Mouse (Mus musculus): ENCODE results near the gene Hist1h4j. TPM values are rescaled to one million over a fixed set of nuclear protein-coding genes. Genes with fewer than 3 reads are reported as not detected.
"Not testable (repeated sequence)": the region's sequence is repeated elsewhere in the genome, so short reads cannot be mapped to it uniquely, and the experiment has no call there.

The Hist1h4j gene
- 10 to 100 TPM in 2 of 26 experiments, 1 to 10 TPM in 18, not detected in 6; 1.4 to 14.6 (median 3.1) TPM for total RNA-seq (2018; cell fraction: chromatin; rRNA removed)
- 10 to 100 TPM in 10 of 26 experiments, 1 to 10 TPM in 16; 3.0 to 24.7 (median 8.4) TPM for total RNA-seq (2018; cell fraction: cytosol; rRNA removed)
- 10 to 100 TPM in 6 of 26 experiments, 1 to 10 TPM in 18, not detected in 2; 1.3 to 36.2 (median 4.5) TPM for total RNA-seq (2018; cell fraction: nucleus; rRNA removed)
- not detected in 3 replicates for polyA plus RNA-seq (2018)

DNA sequence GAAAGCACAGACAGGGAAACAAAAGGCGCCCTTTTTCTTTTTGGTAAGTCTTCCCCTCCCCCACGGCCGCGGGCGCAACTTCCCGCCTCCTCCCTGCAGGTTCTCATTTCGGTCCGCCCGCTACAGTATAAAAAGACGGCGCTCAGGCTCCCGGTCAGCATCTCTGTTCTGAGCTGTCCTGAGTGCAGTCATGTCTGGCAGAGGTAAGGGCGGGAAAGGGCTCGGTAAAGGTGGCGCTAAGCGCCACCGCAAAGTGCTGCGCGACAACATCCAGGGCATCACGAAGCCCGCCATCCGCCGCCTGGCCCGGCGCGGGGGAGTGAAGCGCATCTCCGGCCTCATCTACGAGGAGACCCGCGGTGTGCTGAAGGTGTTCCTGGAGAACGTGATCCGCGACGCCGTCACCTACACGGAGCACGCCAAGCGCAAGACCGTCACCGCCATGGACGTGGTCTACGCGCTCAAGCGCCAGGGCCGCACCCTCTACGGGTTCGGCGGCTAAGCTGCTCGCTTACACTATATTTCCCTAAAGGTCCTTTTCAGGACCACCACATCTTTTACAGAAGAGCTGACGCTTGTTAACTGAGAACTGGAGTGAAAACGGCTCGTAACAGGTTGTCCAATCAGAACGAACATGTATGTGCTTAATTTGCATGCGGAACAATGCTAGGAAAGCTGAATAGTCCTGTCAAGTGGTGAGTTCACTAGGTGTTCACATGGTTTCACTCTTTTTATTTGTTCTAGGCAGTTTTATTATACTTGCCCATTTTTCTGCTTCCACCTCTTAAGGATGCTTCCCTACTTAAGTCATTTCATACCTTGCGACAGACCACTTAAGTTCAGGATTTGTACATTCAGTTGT lies at the start of gene Hist1h4j:
Hist1h4j (plus strand) TSS at position 159 of the 862 bp plus-strand sequence.
- peak within 1 kb of the TSS; percentile 75 for H3K27ac ChIP-seq
- not testable (repeated sequence) for H3K36me3 ChIP-seq (ENCODE audit: inconsistent target); H3K79me2 ChIP-seq (ENCODE audit: inconsistent target)
- peak within 1 kb of the TSS; percentile 25 for H3K4me3 ChIP-seq (ENCODE audit: inconsistent target)
- 1% methylated on average over 31 of the region's 56 CpGs for WGBS (ENCODE audit: missing documents)

DNA sequence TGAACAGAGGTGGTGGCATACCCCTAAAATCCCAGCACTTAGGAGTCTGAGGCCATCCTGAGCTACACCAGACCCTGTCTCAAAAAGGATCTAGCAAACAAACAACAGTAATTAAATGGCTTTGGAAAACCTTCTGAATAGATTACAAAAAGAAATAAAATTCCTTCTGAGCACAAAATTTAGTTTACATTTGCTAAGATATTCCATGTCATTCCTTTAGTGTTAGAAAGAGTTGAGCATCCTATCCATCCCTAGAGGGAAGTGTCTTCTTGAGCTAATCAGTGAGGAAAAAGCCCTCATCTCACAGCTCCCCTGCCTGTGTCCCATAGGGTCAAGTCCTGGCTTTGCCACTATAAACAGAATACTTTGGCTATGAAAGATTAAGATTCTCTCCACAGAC lies 37.1 kb upstream of the Hist1h4j start, which contains the start of gene Olfr1359:
Olfr1359 (plus strand) TSS at position 301 of the 400 bp plus-strand sequence.
- no peaks in the 10 kb centered on the region for H3K79me2 ChIP-seq (ENCODE audit: inconsistent target)

DNA sequence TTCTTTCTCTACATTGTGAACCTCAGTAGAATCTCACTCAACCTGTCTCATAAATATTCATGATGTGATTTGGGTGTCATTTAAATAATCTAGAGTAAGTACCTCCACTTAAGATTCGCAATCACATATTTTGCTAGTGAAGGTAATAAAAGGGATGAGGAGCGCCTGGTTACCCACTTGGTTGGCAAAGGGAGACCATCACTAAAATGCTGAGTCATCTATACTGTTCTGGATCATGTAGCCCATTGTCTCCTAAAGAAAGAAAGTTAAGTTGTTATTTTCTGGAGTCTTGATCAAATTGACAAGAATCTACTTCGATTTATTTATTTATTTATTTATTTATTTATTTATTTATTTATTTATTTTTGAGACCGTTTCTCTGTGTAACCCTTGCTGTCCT lies 28.2 kb upstream of the Hist1h4j start:
- 82% methylated on average over 4 of the region's 4 CpGs for WGBS (ENCODE audit: missing documents)
- Histone ChIP-seq H3K79me2 (ENCODE audit: inconsistent target) (no peaks in the 10 kb centered on the region), H3K4me3 (ENCODE audit: inconsistent target) (no peak overlapping the region), H3K27ac (no peak overlapping the region), H3K36me3 (ENCODE audit: inconsistent target) (no peaks in the 10 kb centered on the region)

More for the DNA sequence above, 37.1 kb upstream of the Hist1h4j start, which contains the start of gene Olfr1359:
- Histone ChIP-seq H3K27ac (no peak within 1 kb of the TSS), H3K36me3 (ENCODE audit: inconsistent target) (no peaks in the 10 kb centered on the region), H3K4me3 (ENCODE audit: inconsistent target) (no peak within 1 kb of the TSS)

DNA sequence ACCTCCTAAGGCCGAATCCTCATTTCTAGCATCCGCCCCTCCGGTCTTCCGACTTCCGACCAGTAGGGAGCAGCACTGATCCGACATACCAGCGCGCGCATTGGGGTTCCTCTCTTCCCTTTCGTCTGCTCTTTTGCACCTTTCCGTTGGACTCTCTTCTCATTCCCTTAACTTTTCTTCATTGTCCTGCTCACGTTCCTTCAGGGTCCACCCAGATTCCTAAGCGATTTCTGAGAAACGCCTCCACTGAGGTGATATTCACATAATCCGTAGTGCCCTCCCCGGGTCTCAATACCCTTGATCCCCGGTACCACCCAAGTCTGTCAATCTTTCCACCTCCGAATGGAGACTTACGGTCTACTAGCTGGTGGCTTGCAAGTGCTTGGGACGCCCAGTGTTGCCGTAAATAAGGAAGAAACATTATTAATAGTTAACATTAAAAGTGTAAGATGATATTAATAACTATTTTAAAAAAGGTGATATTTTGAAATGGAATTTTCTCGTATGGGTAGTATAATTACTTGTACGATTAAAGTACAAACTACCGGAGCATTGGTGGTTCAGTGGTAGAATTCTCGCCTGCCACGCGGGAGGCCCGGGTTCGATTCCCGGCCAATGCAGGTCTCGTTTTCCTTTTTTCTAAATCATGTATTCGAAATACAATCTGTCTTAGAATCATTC lies 24.7 kb upstream of the Hist1h4j start:
- Histone ChIP-seq H3K36me3 (ENCODE audit: inconsistent target) (no peaks in the 10 kb centered on the region), H3K4me3 (ENCODE audit: inconsistent target) (peak overlapping the region; percentile 87), H3K27ac (0 out of 2 replicates have a peak overlapping the region, but pooled peaks have one; percentile 24), H3K79me2 (ENCODE audit: inconsistent target) (no peaks in the 10 kb centered on the region)
- 0% methylated on average over 32 of the region's 32 CpGs for WGBS (ENCODE audit: missing documents)

DNA sequence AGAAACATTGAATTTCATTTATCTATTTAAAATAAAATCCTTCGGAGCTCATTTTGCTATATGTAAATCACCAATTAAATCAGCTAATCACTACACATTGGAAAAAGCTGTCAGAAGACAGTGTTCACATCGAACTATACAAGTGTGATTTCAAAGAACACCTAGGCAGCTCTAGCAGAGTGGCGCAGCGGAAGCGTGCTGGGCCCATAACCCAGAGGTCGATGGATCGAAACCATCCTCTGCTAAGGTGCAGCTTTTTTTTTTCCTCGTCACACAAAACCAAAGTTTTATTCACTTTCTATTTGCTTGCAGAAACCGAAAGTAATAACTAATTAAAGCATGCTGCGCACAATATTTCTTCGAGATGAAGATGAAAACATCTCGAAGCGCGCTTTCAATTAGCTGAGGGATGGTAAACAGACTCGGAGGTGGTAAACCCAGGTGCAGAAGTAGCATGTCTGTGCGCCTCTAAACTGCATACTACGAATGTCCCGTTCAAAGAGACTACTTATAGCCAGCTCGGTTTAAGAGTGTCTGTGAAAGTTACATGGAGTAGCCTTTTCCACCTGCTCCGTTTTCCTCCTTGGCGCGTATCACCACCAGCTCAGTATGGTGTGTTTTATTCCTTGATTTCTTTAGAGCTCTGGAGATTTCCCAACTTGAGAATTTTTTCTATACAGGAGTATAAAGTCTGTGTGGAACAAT lies 23.9 kb upstream of the Hist1h4j start:
- Histone ChIP-seq H3K79me2 (ENCODE audit: inconsistent target) (no peaks in the 10 kb centered on the region), H3K27ac (no peak overlapping the region), H3K4me3 (ENCODE audit: inconsistent target) (peak overlapping the region; percentile 87), H3K36me3 (ENCODE audit: inconsistent target) (no peaks in the 10 kb centered on the region)
- WGBS (ENCODE audit: missing documents): 9% methylated on average over 22 of the region's 22 CpGs

DNA sequence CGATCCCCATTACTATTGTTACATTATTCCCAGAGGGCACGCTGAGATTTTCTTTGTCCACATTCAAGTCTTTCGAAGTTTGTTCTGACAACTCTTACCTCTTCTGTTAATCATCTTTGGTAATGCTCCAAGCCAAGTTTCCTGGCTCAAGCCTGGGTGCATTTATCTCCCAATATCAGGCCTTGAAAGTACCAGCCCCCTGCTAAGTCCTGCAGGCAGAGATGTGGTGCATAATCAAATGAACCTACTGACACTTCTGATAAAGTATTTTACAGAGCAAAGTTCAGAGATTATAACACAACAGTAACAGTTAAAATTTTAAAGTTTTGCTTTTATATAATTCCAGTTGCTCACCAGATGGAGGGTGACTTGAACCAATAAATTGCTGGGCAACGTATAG lies 23.2 kb upstream of the Hist1h4j start:
- no peak overlapping the region for H3K4me3 ChIP-seq (ENCODE audit: inconsistent target)

DNA sequence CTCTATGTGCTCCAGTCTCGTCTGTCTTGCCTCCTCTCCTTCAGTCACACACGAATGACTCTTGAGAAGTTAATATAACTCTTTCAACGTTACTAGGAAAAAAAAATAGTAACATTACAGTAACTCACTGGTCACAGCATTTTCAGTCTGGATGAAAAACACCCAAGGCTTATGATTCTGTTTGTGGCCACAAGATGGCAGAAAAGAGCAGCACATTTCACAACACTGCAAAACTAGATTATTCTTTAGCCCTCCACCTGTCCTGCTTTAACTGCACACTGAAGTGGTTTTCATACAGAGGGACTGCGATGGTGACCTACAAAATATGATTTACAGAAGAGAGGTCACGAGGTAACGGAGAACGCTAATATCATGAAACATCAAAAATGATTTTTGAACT lies 20.1 kb upstream of the Hist1h4j start:
- no peaks in the 10 kb centered on the region for H3K79me2 ChIP-seq (ENCODE audit: inconsistent target)
- no peaks in the 10 kb centered on the region for H3K36me3 ChIP-seq (ENCODE audit: inconsistent target)
- H3K4me3 ChIP-seq (ENCODE audit: inconsistent target): peak overlapping the region; percentile 14; the same call in 1 of the 2 replicates
- WGBS (ENCODE audit: missing documents): 2% methylated on average over 7 of the region's 7 CpGs
- H3K27ac ChIP-seq: peak overlapping the region; percentile 51

More for the DNA sequence above, 23.2 kb upstream of the Hist1h4j start:
- Histone ChIP-seq H3K79me2 (ENCODE audit: inconsistent target) (no peaks in the 10 kb centered on the region), H3K27ac (no peak overlapping the region), H3K36me3 (ENCODE audit: inconsistent target) (no peaks in the 10 kb centered on the region)
- 55% methylated on average over 4 of the region's 4 CpGs for WGBS (ENCODE audit: missing documents)

DNA sequence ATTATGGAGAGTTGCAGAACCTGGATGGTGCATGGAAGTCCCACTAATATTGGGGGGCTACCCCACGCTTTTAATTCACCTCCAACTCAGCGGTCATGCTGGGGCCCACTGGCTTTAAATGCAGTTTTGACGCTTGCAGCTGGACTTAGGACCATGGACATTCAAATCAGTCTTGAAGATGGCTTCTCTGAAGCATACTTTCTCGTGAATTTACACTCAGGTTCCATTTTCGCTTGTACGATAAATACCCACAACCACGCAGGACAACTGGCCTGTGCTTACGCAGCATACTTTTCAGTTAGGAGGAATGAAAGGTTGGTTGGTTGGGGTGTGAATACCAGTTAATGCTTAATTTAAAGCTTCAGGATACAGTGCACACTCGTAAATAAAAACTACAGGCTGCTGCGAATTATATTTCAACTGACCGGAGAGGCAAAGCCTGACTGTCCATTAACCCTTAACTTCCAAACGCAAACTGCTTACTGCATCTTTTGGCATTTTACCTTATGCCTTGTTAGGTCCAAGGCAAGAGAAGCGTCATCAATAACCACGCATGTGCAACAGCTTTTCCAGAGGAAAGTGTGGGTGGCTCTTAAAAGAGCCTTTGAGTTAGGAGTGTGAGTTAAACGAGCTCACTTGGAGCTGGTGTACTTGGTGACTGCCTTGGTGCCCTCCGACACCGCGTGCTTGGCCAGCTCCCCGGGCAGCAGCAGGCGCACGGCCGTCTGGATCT lies 19.6 kb upstream of the Hist1h4j start:
- peak overlapping the region; percentile 51 for H3K27ac ChIP-seq
- no peaks in the 10 kb centered on the region for H3K79me2 ChIP-seq (ENCODE audit: inconsistent target)
- 3% methylated on average over 14 of the region's 22 CpGs for WGBS (ENCODE audit: missing documents)

DNA sequence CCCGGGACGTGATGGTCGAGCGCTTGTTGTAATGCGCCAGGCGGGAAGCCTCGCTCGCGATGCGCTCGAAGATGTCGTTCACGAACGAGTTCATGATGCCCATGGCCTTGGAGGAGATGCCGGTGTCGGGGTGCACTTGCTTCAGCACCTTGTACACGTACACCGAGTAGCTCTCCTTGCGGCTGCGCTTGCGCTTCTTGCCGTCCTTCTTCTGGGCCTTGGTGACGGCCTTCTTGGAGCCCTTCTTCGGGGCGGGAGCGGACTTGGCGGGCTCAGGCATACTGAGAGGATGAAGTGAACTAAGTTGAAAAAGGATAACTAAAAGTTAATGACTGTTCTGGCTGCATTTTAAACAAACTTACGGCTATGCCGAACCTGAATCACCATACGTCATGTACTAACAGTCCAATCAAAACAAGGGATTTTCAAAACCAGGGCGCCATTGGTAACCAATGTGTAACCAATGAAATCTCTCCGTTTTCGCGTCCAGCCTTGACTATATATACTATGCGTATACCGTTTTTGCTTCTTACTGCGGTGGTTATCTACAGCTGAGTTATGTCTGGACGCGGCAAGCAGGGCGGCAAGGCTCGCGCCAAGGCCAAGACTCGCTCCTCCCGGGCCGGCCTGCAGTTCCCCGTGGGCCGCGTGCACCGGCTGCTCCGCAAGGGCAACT lies 18.9 kb upstream of the Hist1h4j start, which contains the start of the genes Hist1h2bl and Hist1h2ai:
Hist1h2bl (minus strand) TSS at position 280 of the 676 bp plus-strand sequence.
Hist1h2ai (plus strand) TSS at position 559 of the 676 bp plus-strand sequence.
- H3K36me3 ChIP-seq (ENCODE audit: inconsistent target); H3K79me2 ChIP-seq (ENCODE audit: inconsistent target): not testable (repeated sequence)
- Histone ChIP-seq H3K4me3 (ENCODE audit: inconsistent target) (peak within 1 kb of the TSS; percentile 29), H3K27ac (peak within 1 kb of the TSS; percentile 86)
- 0% methylated on average over 15 of the region's 50 CpGs for WGBS (ENCODE audit: missing documents)

More for the DNA sequence above, 19.6 kb upstream of the Hist1h4j start:
- H3K4me3 ChIP-seq (ENCODE audit: inconsistent target): peak overlapping the region; percentile 14; the same call in 1 of the 2 replicates
- H3K36me3 ChIP-seq (ENCODE audit: inconsistent target): no peaks in the 10 kb centered on the region

DNA sequence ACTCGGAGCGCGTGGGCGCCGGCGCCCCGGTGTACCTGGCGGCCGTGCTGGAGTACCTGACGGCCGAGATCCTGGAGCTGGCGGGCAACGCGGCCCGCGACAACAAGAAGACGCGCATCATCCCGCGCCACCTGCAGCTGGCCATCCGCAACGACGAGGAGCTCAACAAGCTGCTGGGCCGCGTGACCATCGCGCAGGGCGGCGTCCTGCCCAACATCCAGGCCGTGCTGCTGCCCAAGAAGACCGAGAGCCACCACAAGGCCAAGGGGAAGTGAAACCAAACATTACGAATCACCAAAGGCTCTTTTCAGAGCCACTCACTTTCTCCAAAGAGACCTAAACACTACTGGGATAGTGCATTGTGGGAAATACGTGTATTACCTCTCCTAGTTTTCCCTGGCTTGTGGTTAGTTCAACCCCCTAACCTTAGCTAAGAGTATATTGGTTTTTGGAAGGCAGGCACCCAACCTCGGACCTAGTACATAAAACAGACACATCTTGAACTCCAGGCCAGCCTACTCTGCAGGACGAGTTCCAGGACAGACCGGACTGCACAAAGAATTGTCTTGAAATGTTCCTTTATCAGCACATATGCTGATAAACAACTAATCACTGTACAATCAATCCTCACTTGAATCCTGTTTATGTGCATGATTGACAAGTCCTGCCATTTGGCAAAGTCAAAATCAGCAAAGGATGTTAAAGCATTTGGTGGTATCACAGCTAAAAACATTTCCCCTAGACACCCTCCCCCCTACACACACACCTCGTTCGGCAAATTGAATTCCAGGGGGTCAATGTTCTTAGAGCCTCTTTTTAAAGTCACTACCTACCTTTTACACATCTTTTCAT lies 18.1 kb upstream of the Hist1h4j start:
- peak overlapping the region; percentile 29 for H3K4me3 ChIP-seq (ENCODE audit: inconsistent target)
- 0% methylated on average over 4 of the region's 38 CpGs for WGBS (ENCODE audit: missing documents)

DNA sequence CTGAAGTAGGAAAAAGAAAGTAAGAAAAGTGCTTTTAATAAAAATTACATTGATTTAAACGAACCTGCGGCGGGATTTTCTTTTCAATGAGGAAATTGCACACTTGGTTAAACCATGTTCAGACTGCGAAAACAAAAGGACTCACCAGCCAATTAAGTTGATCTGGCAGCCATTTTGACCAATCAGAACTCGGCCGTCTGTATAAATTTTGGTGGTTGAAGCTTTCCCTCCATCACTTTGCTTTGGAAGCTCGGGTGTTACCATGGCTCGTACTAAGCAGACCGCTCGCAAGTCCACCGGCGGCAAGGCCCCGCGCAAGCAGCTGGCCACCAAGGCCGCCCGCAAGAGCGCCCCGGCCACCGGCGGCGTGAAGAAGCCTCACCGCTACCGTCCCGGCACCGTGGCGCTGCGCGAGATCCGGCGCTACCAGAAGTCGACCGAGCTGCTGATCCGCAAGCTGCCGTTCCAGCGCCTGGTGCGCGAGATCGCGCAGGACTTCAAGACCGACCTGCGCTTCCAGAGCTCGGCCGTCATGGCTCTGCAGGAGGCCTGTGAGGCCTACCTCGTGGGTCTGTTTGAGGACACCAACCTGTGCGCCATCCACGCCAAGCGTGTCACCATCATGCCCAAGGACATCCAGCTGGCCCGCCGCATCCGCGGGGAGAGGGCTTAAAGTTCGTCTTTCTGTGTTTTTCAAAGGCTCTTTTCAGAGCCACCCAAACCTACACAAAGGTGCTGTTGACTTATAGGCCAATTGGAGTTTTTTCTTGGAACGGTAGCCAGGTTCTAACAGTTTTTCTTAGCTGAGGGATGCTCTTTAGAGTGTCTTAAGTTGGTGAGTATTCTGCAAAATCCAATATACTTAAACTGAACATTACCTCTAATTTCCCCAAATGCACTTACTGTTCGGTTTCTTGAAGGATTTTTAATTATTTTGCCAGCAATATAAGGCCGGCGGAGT lies 17.2 kb upstream of the Hist1h4j start, which contains the start of gene Hist1h3h:
Hist1h3h (plus strand) TSS at position 263 of the 961 bp plus-strand sequence.
- WGBS (ENCODE audit: missing documents): 9% methylated on average over 15 of the region's 56 CpGs
- H3K79me2 ChIP-seq (ENCODE audit: inconsistent target); H3K36me3 ChIP-seq (ENCODE audit: inconsistent target): not testable (repeated sequence)
- Histone ChIP-seq H3K4me3 (ENCODE audit: inconsistent target) (peak within 1 kb of the TSS; percentile 29), H3K27ac (peak within 1 kb of the TSS; percentile 86)

More for the DNA sequence above, 18.1 kb upstream of the Hist1h4j start:
- not testable (repeated sequence) for H3K36me3 ChIP-seq (ENCODE audit: inconsistent target); H3K79me2 ChIP-seq (ENCODE audit: inconsistent target)
- H3K27ac ChIP-seq: peak overlapping the region; percentile 86

Data from macrophage (primary cell).